Mouse (Mus musculus): Measurements from ENCODE around the gene Pklr.

DNA sequence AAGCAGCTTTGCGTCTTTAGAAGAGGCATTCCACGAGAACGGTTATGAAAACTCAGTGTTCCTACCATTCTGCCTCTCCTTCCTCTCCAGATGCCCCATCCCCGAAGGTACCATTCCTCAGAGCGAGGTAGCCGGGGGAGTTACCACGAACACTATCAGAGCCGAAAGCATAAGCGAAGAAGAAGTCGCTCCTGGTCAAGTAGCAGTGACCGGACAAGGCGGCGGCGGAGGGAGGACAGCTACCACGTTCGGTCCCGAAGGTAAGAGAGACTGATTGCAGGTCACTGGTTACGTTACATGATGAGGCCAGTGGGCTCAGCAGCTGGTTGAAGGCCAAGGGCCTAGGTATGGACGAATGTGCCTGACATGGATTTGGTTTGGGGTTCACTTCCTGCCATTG, 31.0 kb downstream of the Pklr start:
- TF ChIP-seq POLR2A (IDR thresholded peaks at IDR 0.05; ENCODE audit: borderline replicate concordance, control insufficient read depth, low read depth, low read length) = no peak
- TF ChIP-seq CTCF (IDR thresholded peaks at IDR 0.05; ENCODE audit: control insufficient read depth, insufficient read depth, low read length) = no peak

Measured in bone marrow, adult 2 months (tissue).